Mouse (Mus musculus): ENCODE data around the gene Lipo4. TPM values are rescaled to one million over a fixed set of nuclear protein-coding genes. Genes with fewer than 3 reads are reported as not detected.
"Not testable (repeated sequence)": the region's sequence is repeated elsewhere in the genome, so short reads cannot be mapped to it uniquely, and the experiment has no call there.

The Lipo4 gene
- total RNA-seq (2021), result 0.19 and 0.26 TPM in 2 replicates
- long read RNA-seq, experiment 1, result 0 reads
- long read RNA-seq, experiment 2, result 0 reads

- DNase-seq, result no peak
Observed at GRCm38 (mm10) chr19:33517680-33518079, at the start of gene Lipo4. Gene Lipo4, minus strand, starts transcription at chr19:33517780.

GRCm38 (mm10) chr19:33456426-33456825 is 61.2 kb downstream of the Lipo4 start:
- DNase-seq, result not testable (repeated sequence)

- no peak for DNase-seq
Observed at GRCm38 (mm10) chr19:33453725-33454124, 63.9 kb downstream of the Lipo4 start.

Other genes with a start within 250 kb of the Lipo4 start
- gene Rnls, start 125.5 kb downstream of the Lipo4 start, total RNA-seq (2021), result 6.3 and 6.9 TPM in 2 replicates
- gene Gm8978, start 107.5 kb upstream of the Lipo4 start, total RNA-seq (2021), result not detected in 2 replicates
- gene Lipo2, start 233.6 kb upstream of the Lipo4 start, total RNA-seq (2021), result not detected in 2 replicates
- 11.1 and 12.5 TPM in 2 replicates for gene Lipo3, start 244.2 kb upstream of the Lipo4 start, total RNA-seq (2021)